Mouse (Mus musculus): Measurements from ENCODE around the gene Dnttip2.

DNA sequence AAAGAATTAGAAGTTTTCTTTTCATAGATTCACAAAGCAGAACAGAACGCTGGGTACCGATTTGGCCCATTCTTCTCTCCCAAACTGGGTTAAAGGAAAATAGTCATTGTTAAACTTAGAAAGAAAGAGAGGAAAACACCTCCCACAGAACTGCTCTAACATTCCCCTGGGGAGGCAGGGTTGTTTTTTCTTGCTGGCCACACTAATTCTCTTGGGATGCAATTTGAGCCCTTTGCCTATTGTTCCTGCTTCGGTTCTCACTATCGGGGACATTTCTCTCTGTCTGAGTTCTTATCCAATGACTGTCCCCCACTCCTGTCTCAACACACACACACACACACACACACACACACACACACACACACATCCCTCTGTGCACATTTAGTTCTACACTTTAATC lies 59.3 kb downstream of the Dnttip2 start:
- TF ChIP-seq CTCF (IDR thresholded peaks at IDR 0.05; ENCODE audit: insufficient read depth, low read depth, low read length) (no peak), POLR2A (IDR thresholded peaks at IDR 0.05; ENCODE audit: insufficient read depth, low read depth, low read length) (no peak)
